9 mouse cellular contexts compared by ENCODE assay signal in genomic region chr2:53437046-53437815, GRCm38 (mm10).
DNase-seq lines count a peak whose midpoint lies in the region; ATAC-seq and TF ChIP-seq lines count a peak whose summit lies in the region.
"Had no signal": no experiment of that assay in that cellular context is flagged by ENCODE, and none has a peak within 500 bp of the region (broad histone marks: within the 10 kb centered on the region; RNA-seq: fewer than 3 reads in every experiment).

No protein-coding gene starts in this region.

- no peaks in the 10 kb centered on the region for H3K36me3 ChIP-seq in neural tube, embryonic 14.5 days (ENCODE audit: control insufficient read depth, insufficient read depth, low read length)
- H3K36me3 ChIP-seq in thymus, adult 2 months (ENCODE audit: control insufficient read depth, insufficient read depth, low read length): no peaks in the 10 kb centered on the region

- peak overlapping the region; percentile 76 for H3K27ac ChIP-seq in layer of hippocampus, adult 2 months
- H3K27ac ChIP-seq in neural tube, embryonic 14.5 days (ENCODE audit: low read depth, low read length): peak overlapping the region; percentile 52
- H3K27ac ChIP-seq in thymus, adult 2 months (ENCODE audit: control insufficient read depth, insufficient read depth, low read length): no peak overlapping the region
- H3K27ac ChIP-seq: liver, embryonic 14.5 days had no signal

- peak; percentile 6 to 12 for DNase-seq in cerebellum, adult 18-20 months
- DNase-seq in cerebellum, postnatal 36 days: peak; percentile 22 to 23
- peak; percentile 72 to 73 for DNase-seq in layer of hippocampus, adult 2 months (ENCODE audit: low spot score in 2 of 2)
- DNase-seq in thymus, adult 2 months: no peak
- no peak for DNase-seq in kidney, adult 11 months
- DNase-seq in adrenal gland, adult 8-10 months: no peak

- no peak overlapping the region for H3K4me3 ChIP-seq in layer of hippocampus, adult 2 months
- no peak overlapping the region for H3K4me3 ChIP-seq in neural tube, embryonic 14.5 days (ENCODE audit: low read depth, low read length)
- no peak overlapping the region for H3K4me3 ChIP-seq in thymus, adult 2 months (ENCODE audit: control insufficient read depth, insufficient read depth, low read length)
- H3K4me3 ChIP-seq: myocyte had no signal

- H3K27me3 ChIP-seq in neural tube, embryonic 14.5 days (ENCODE audit: control insufficient read depth, insufficient read depth, low read length): no peaks in the 10 kb centered on the region
- no peaks in the 10 kb centered on the region for H3K27me3 ChIP-seq in thymus, adult 2 months (ENCODE audit: control insufficient read depth, insufficient read depth, low read length)

- 45% methylated on average over 5 of the region's 5 CpGs for WGBS in neural tube, embryonic 14.5 days
- 84% methylated on average over 5 of the region's 5 CpGs for WGBS in thymus, adult 2 months

- no peak for TF ChIP-seq CTCF in layer of hippocampus, adult 2 months (conservative IDR thresholded peaks at IDR 0.05)
- TF ChIP-seq CTCF in thymus, adult 2 months (IDR thresholded peaks at IDR 0.05; ENCODE audit: borderline replicate concordance, control insufficient read depth, extremely low read depth, insufficient read depth, low read length, poor library complexity): no peak

- H3K4me1 ChIP-seq in neural tube, embryonic 14.5 days (ENCODE audit: control insufficient read depth, insufficient read depth, low read length): no peaks in the 10 kb centered on the region
- H3K4me1 ChIP-seq in thymus, adult 2 months (replicated peaks; ENCODE audit: control insufficient read depth, insufficient read depth, low read length): no peaks in the 10 kb centered on the region

- no peak overlapping the region for H3K4me2 ChIP-seq in neural tube, embryonic 14.5 days (ENCODE audit: low read depth, low read length)

- H3K9ac ChIP-seq in neural tube, embryonic 14.5 days (replicated peaks; ENCODE audit: low read depth, low read length): no peak overlapping the region
- H3K9ac ChIP-seq: liver, embryonic 14.5 days had no signal

- ATAC-seq in neural tube, embryonic 14.5 days (ENCODE audit: low read depth): peak; percentile 91

- no peaks in the 10 kb centered on the region for H3K9me3 ChIP-seq in neural tube, embryonic 14.5 days (ENCODE audit: control insufficient read depth, low read length)

- TF ChIP-seq POLR2A in thymus, adult 2 months (IDR thresholded peaks at IDR 0.05; ENCODE audit: control insufficient read depth, extremely low read depth, insufficient read depth, low read length, poor library complexity): no peak

Comparison
In these comparisons a context has a peak if more than half of its experiments do, and no peak if none do; other contexts are left out.
1. DNase-seq: peak in cerebellum, adult 18-20 months (2 of 2), cerebellum, postnatal 36 days (2 of 2) and layer of hippocampus, adult 2 months (2 of 2); none in thymus, adult 2 months (single experiment), kidney, adult 11 months (single experiment) and adrenal gland, adult 8-10 months (single experiment).